Mouse (Mus musculus): ENCODE data around the gene Slc16a7. TPM values are rescaled to one million over a fixed set of nuclear protein-coding genes. Genes with fewer than 3 reads are reported as not detected.

Slc16a7 gene
- total RNA-seq (2022): 1 to 10 TPM; 1.0 to 3.2 (median 1.7) TPM

DNA sequence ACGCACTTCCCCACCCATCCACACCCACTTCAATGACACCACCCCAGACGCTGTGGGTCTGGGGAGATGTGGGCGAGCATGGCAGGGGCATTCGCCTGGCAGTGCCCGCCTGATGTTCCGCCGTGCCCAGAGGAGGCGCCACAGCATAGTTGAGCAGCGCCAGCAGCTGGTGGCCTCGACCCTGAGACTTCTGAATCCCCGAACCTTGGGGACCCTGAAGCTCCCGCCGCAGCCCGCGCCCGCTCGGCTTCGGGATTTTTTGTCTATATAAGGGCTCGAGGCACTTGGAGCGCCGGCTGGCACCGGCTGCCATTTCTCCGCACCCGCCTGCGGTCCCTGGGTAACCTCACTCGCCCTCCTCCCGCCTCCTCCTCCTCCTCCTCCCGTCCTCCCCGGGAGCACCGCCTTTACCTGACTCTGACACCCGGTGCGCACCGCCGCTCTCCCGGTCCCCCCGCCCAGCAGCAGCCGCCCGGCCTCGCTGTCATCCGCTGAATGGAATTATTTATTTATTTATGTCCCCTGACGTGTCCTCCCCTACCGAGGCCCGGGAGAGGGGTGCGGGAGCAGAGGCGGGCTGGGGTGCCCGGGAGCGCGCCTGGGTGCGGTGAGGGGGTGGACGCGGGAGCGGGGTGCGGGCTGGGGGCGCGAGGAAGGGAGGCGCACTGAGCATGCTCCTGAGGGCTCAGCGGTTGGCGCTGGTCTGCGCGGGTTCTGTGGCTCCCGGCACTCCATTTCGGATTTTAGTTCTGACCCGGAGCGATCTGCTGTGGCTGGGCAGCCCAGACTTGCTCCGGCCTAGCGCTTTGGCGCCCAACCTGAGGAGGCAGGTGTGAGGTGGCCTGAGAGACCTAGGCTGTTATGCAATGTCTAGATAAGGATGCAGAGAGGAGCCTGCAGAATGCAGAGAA is at the start of gene Slc16a7:
Slc16a7 (minus strand) TSS at position 590 of the 911 bp plus-strand sequence.
- DNase-seq (ENCODE audit: low spot score in 2 of 2): peak; percentile 5 to 7

DNA sequence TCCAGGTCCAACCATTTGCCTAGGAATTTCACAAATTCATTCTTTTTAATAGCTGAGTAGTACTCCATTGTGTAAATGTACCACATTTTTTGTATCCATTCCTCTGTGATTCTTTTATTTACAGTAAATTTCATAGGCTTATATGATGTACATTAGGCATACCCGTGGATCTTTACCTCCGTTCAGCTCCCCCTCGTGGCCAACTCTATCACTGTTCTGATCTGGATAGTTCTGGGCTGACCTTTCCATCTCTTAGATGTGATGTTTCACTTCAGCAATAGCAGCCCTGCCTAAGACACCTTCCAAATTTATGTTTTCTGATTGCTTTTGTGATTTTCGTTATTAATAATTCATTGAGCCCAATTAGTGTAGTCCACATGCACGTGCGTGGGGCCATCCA is 29.5 kb upstream of the Slc16a7 start:
- no peak for DNase-seq (ENCODE audit: low spot score in 2 of 2)

DNA sequence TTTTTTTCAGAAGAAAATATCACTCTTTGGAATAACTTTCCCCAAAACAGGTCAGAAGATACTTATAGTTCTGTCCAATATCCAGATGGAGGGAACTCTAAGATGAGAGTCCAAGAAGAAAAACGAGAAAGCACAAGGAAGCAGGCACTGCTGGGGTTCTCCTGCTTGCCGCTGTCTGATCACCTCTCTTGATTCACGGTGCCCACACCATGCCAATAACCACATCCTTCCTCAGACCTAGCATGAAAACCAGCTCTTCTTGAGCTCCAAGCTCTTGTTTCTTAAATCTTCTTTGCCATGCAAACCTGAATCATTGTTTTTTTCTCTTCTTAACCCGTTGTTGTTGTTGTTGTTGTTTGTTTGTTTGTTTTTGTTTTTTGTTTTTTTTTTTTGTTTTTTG is 10.5 kb upstream of the Slc16a7 start:
- no peak for DNase-seq (ENCODE audit: low spot score in 2 of 2)

DNA sequence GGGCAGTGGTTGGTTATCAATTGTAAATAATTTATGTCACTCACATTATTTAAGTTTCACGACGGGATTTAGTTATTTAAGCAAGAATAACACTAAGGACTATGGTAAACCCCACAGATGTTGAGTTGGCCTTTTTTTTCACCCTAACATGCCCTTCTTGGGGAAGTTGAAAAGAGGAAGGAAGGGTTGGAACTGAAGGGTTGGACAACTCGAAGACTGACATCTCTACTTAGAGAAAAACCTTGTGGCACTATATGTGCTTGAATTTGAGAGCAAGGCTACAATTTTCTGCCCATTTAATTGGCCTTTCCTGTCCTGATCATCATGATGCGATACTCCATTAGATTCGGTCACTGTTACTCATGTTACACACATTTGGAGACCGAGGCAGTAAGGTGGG is 746 bp upstream of the Slc16a7 start:
- DNase-seq (ENCODE audit: low spot score in 2 of 2): no peak

DNA sequence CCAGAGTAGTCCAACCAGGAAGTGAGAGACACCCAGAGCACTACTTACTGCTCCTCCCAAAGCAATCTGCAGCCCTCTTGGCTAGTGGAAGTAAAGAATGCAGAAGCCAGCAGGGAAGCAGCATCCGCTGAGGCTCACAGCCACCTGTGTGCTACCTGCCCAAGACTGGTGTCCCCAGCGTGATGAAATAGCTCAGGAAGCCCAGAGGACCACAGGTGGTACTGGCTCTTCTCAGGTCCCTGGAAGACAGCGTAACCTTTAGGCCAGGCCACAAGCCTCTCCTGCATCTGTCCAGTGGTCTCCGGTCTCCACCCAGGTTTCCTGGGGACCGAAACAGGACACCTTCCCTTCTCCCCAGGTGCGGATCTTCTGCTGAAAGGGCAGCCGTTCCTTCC is 787 bp downstream of the Slc16a7 start:
- DNase-seq (ENCODE audit: low spot score in 2 of 2): no peak

DNA sequence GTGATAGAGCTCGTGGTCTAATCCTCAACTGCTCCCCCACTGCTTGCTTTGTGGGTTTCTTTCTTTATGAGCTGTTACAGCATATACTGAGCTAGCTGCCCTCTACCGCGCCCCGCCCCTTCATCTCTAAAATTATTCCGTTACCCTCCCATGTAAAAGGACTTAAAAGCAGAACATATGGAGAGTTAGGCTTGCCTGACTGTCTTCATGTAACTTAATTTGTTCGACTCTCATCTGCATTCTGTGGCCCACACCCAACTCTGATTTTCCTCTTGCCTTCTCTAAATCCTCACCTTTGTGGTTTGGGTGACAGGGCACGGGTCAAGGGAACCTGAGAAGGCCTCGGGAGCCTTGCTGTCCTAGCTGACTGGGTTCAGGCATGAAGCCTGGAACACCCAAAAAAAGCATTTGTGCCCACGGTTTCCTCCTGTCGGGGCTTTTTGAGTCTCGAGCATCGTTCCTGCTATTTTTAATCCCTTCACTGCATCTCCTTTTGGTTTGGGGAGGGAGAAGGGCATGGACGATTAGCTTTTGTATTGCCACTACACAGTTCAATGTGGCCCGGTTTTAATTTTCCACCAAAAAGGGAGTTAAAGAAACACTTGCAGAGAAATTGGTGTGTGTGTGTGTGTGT is 1.4 kb downstream of the Slc16a7 start:
- DNase-seq (ENCODE audit: low spot score in 2 of 2): no peak

DNA sequence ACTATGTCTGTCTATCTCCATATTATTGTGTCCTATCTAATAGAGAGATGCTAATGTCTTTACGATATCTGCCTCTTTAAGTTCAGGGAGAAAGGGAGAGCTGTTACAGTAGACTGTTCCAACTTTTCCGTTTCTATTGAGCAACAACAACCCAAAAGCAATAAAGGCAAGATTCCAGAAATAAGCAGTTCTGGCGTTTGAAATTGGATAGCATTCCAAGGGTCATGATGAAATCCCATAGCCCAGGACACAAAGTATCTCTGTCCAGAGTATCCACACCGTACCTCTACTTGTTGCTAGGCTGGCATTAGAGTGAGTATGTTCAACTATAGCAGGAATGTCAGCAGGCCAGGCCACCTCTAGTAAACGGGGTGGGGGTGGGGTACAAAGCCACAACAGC is 13.7 kb downstream of the Slc16a7 start:
- no peak for DNase-seq (ENCODE audit: low spot score in 2 of 2)

DNA sequence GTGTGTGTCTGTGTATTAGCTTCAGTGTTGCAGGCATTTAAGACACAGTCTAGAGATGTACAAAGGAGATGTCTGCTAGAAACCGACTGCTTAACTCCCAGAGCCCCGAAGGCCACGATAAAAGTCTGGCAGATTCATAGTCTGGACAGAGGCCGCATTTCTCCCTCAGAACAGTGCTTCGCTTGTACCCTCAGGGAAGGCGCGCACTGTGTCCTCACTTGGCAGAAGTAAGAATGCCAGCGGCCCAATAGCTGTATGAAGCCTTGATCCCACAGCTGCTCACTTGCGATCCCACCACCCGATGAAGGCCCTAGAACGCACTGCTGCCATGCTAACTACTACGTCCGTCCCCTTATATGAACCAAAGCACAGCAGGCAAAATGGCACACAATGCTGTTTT is 16.6 kb downstream of the Slc16a7 start:
- DNase-seq (ENCODE audit: low spot score in 2 of 2): no peak

DNA sequence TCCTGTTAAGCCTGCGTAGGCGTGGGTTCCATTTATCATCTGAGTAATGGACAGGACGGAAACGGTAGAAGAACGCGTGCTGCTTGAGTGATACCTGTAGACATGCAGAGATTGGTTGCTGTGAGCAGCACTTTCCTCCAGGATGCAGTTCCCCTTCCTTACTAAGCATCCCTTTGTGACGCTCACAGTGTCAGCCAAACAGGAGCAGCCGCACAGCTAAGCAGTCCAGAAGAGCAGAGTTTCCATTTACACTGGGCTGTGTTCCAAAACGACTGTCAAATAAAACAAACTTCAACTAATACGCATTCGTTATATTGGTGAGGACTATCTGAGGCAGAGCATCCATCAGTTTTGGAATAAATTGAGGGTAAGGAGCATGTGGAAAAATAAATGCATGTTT is 17.8 kb downstream of the Slc16a7 start:
- DNase-seq (ENCODE audit: low spot score in 2 of 2): no peak

DNA sequence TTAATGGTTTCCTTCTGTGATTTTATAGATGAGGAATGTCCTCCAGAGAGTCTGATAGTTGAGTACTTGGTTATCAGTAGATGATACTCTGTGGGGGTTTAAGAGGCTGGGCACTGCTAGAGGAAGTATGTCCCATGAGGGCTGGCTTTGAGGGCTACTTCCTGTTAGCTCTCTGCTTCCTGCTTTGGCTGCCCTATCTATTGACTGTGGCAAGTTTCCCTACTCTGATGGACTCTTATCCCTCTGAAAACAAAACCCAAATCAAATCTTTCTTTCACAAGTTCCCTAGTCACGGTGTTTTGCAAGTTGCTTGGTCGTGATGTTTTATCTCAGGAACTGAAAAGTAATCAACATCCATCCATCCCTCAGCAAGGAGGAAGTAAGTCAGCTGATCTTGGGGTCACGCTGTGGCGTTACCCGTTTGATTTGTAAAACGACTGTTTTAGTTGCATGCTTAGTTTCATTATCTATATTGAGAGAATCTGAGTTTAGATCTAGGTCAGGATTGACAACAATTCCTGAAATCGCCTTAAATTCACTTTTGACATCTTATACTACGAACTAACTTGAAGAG is 19.1 kb downstream of the Slc16a7 start:
- no peak for DNase-seq (ENCODE audit: low spot score in 2 of 2)

DNA sequence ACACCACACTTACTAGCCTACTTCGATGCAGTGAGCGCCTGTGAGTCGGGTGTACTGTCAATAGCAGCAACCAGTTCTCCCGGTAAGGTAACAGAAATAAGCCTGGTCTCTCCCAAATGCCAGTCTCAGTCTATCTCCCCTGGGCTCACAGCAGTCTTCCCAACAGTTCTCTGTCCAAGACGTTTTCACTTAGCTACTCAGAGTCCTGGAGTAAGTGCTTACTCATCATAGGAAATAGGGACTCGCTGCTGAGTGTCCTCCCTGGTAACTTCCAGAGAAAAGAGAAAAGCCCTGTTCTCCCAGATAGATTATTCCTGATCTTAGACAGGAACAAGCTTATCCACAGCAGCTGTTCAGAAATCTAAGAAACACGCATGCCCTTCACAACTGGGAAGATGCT is 30.8 kb downstream of the Slc16a7 start:
- DNase-seq (ENCODE audit: low spot score in 2 of 2): no peak

DNA sequence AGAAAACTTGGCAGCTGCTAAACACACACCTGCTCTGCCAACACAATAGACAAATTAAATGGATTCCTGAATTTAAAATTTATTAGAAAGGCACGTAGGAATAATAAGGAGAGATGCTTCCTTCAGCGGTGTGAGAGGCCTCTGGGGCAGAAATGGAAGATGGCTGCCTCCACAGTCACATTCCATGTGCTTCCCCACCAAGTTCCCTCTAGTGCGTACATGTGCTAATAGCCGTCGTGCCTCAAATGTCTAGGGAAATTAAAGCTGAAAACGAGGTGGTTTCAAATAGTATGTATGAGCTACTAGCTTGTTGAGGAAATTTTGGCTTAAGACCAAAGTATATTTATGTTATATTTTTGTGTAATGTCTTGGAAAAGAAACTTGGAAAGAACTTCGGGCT is 36.5 kb downstream of the Slc16a7 start:
- DNase-seq (ENCODE audit: low spot score in 2 of 2): no peak

DNA sequence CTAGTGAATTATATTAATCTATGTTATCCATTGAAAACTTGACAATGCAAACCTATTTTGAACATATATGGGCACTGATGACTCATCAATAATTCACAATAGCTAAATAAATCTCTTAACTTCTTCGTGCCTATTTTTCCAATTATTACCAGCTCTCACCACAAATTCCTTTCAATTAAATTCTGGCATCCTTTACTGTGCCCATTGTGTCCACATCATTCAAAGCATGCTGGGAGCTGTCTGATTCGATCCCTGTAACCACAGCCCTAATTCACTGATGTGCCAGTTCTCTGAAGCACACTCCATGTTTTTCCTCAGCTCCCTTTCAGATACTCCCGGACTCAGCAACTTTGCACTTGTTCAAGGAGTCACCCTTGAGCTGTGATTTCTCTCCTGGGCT is 41.1 kb downstream of the Slc16a7 start:
- DNase-seq (ENCODE audit: low spot score in 2 of 2): no peak

DNA sequence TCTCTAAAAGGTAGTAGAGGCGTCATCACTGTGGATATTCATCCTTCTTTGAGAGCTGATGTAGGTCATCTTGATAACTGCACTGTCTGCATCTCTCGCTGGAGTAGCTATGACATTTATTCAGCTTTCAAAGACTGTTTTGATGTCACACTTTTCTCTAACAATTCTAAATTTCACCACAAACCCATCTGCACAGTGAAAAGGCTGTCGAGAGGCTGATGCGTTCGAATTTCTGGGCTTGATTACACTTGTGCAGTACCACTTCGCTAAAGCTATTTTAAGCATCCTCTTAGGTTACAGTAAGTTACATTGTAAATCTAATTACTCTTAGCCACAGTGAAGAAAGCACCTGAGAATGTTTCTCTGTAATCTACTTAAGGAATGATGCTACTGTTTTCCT is 42.1 kb downstream of the Slc16a7 start:
- no peak for DNase-seq (ENCODE audit: low spot score in 2 of 2)

DNA sequence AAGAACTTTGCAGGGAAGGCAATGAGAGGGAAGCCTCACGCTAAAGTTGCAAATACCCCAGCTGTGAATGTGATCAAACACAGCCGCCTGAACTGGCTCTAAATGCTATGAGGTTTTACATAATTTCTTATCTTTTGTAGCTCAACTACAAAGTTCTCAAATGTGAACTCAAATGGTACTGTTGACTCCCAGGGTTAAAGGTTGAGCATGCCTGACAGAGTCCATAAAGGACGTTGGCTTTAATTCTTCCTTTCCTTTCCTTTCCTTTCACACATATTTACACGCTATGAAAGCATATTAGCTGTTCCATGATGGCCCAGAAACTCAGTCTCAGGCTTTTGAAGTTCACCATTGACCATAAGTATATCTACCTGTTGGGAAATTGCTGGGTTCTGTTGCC is 42.9 kb downstream of the Slc16a7 start:
- no peak for DNase-seq (ENCODE audit: low spot score in 2 of 2)

DNA sequence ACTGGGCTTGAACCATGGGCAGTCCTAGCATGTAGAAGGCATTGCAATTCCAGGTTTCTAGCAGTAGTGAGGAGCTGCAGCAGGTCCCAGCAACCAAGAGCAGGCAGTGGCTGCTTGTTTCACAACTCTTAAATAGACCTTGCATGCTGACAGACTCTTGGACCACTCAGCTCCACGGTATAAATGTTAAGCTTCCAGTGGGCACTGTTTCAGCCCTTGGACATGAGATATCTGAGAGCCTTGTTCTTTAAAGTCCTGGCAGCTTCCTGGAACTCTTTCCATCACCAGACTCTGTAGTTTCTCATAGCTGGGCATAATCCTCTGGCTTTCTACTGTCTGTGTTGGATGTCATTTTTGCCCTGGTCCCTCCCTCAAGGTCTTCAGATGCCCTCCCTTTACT is 43.7 kb downstream of the Slc16a7 start:
- no peak for DNase-seq (ENCODE audit: low spot score in 2 of 2)

DNA sequence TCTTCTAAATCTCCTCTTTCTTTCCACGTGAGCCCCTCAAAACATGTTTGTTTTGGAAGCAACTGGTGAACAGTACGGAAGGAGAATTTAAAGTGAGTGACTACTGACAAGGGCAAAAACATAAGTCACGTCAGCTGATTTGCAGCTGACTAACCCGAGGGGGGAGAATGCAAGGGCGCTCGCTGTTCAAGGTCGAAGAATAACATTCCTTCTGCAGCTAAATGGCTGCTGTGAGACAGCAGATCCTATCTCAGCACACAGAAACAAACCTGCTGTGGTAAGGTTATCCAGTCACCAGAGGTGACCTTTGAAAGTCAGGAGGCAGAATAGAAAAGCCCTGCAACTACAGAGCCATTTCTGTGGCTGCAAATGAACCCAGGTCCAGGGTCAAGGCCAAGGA is 47.1 kb downstream of the Slc16a7 start:
- DNase-seq (ENCODE audit: low spot score in 2 of 2): no peak

DNA sequence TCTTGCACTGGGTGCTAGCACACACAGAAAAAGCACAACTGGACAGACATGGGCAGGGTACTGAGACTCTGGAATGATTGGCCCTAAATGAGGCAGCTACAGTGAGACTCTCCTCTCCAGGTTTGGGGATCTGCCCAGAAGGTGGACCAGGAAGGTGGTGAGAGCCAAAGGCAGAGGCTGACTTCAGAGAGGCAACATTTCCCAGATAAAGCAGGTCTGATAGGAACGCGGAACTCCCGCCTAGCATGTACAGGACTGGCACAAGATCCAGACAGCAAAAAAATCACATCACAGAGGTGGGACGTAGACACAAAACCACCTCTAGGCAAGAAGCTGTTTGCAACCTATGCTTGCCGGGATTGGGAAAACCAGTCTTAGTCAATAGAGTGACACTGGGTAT is 55.5 kb downstream of the Slc16a7 start:
- no peak for DNase-seq (ENCODE audit: low spot score in 2 of 2)

DNA sequence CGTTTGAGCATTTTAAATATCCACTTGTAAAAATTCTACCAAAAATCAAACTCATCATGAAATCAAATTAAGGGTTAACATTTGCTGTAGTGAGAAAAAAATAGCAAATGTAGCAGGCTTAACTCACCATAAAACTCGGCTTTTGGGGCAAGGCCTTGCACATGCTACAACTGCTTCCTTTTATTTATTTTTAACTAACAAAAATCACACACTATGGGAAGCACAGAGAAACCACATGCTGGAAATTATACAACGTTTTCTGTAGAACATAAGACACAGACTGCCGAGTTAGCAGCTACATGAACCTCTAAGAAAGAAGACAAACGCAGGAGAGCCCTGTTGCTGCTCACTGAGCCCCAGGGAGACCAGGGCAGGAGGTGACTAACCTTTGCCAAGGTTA is 57.9 kb downstream of the Slc16a7 start:
- no peak for DNase-seq (ENCODE audit: low spot score in 2 of 2)

DNA sequence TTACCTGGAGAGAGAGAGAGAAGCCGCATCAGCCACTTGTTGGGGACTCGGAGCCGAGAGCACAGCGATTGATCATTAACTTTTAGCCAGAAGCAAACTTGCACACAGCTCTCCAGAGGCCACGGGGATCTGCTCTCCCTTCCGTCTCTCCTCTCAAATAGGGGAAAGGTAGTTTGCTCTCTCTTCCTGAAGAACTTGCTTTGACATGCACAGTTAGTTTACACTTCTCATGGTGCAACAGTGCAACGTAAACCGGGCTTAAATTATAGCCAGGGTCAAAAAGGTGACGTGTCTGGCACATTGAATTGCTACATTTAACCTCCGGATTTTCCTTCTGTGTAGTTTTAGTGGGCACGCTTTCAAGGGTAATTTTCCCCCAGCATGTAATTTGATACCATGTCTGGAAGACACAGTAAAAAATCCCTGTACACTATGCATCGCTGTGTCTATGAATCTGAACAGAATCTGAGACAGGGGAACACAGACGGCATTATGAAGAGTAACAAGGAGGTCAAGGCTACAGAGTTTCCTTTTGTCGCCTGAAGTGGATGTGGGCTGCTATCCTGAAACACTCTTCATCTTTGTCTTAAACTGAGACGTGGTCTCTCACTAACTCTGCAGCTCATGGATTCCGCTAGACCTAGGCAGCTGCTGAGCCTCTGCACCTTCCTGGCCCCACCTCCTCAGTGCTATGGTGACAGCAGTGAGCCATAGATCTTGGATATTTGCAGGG is 60.8 kb downstream of the Slc16a7 start:
- no peak for DNase-seq (ENCODE audit: low spot score in 2 of 2)

DNA sequence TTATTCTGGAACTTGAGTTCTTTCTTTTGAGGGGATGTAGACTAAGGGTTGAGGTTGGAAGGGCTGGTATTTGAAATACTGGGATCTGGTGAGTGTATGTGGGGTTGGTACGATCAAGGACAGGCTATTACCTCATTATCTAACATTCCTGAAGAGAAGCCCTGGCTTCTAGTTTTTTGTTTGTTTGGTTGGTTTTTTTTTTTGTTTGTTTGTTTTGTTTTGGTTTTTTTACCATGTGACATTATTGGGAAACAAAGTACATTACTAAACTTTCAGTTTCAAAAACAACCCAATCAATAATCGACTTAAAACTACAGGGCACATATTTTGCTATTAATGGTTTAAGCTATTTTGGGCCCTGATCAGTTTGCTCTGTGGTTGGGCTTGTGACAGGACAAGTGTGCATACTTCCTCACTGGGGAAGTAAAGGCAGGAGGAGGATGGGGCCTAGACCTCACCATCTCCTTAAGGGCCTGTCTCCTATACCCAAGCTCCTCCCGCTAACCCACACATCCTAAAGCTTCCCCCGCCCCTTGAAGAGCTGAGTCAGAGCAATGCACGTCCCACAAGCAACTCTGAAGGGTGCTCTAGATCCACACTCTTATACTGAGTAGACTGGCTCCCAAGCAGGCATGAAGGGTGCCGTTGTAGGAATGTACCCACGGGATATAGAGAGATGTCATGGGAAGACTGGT is 64.2 kb downstream of the Slc16a7 start:
- DNase-seq (ENCODE audit: low spot score in 2 of 2): no peak

Measured in gastrocnemius, adult 8-10 months (tissue).